Mouse (Mus musculus): ENCODE results near the gene Fkbp1a.
A peak's percentile ranks its signal among the peaks of the same experiment; 100 is the strongest.

Fkbp1a gene

GRCm38 (mm10) chr2:151542323-151543062 lies at the start of gene Fkbp1a:
TSS of gene Fkbp1a (plus strand) at chr2:151542483.
- DNase-seq (ENCODE audit: low spot score): peak; percentile 80

DNA sequence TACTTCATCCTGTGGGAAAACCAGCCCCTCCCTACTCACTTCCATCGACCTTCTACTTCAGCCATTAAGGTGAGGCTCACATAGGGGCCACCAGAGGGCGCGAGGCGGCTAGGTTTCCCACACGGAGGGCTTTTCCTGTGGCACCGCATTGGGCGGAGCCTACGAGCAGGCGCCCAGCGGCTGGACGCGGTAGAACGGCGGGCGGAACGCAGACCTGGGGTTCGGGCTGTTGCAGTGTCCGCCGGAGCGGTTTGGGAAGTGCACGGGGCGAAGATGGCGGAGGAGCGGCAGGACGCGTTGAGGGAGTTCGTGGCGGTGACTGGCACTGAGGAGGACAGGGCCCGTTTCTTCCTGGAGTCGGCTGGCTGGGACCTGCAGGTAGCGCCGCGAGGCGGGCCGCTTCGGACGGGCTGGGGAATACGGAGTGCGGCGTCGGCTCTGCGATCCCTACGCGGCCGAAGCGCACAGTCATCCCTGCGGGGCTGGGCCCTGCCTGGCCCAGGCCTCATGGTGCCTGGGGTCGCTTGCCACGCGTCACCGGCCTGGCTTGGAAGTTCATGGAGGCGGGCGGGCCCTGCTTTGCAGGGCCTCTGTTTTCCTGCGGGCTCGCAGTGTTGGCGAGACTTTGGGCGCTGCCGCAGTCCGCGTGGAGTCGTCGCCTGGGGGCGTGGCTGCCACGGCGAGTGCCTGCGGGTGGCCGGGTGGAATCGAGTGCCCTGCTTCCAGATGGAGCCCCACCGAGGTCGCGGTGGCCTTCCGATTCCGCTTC lies 48.1 kb upstream of the Fkbp1a start, which contains the start of gene Nsfl1c:
TSS of gene Nsfl1c (plus strand) at position 148 of the 769 bp plus-strand sequence.
- DNase-seq (ENCODE audit: low spot score): peak; percentile 89

DNA sequence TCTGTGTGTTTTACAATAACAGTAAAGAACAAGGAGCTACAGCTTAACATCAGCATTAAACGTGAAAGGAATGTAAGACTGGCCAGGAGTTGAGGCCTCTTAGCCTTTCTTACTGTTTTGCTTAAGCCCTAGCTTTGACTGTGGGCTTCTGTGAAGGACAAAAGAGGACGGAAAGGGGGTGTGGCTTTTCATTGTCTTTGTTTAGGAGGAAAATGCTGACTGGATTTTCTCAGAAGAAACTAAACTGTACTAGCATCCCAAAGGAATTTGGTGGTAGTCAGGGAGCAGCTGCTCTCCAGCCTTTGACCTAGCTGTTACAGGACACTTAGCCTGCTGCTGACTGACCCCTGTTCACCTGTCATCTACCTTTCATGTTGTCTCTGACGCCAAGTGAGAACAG lies 43.9 kb upstream of the Fkbp1a start:
- no peak for DNase-seq (ENCODE audit: low spot score)

GRCm38 (mm10) chr2:151500442-151501007 lies 41.8 kb upstream of the Fkbp1a start:
- DNase-seq (ENCODE audit: low spot score): no peak

- DNase-seq (ENCODE audit: low spot score): no peak
Observed at GRCm38 (mm10) chr2:151504226-151504625, 38.1 kb upstream of the Fkbp1a start.

GRCm38 (mm10) chr2:151512199-151512598 lies 30.1 kb upstream of the Fkbp1a start:
- DNase-seq (ENCODE audit: low spot score): no peak

DNA sequence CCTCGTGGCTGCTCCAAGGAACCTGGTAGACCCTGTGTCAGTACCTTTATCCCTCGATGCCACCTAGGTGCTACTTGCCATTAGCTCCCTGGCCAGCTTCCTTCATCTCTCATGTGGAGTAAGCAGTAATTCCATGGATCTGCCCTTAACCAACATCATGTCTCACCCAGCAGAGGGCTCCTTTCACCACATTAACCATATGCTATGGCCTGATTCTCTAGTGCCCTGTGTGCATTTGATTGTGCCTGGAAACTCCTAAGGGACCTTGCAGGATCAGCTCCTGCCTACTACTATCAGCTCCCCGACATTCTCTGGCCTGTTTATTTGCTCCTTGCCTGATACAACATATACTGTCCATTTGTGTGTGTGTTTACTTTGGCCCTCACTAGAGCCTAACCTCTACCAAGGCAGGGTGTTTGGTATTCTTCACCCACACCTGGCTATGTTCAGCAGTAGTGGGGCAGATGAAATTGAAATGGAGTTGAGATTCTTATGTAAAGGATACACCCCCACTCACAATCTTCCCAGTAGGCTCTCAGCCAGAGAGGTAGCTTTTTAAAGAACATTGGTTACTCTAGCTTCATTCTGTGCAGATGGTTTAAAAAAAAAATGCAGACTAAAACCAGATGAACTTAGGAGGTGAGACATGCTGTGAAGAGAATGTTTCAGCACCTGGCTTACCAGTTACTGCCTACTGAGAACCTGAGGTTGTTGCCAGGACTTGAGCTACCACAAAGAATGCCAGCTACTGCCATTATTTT lies 28.6 kb upstream of the Fkbp1a start:
- DNase-seq (ENCODE audit: low spot score): no peak

DNA sequence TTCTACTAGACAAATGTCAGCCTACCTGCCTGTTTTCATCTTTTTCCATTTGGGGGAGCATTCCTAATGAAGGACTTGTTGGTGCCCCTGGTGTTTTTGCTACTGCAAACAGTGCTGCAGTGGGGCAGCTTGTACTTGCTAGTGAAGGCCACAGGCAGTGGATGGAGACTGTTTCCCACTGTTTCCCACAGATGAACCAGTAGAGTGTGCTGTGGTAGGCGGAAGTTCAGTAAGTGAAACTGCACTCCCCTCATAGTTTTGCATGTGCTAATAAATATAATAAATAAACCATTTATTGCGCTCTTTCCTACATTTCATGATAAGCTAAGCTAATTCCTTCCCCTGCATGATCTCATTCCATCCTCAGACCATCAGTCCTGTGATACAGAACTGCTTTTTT lies 23.3 kb upstream of the Fkbp1a start:
- DNase-seq (ENCODE audit: low spot score): no peak

- DNase-seq (ENCODE audit: low spot score): no peak
Observed at GRCm38 (mm10) chr2:151524324-151525041, 17.8 kb upstream of the Fkbp1a start.

GRCm38 (mm10) chr2:151525520-151525919 lies 16.8 kb upstream of the Fkbp1a start:
- DNase-seq (ENCODE audit: low spot score): no peak

DNA sequence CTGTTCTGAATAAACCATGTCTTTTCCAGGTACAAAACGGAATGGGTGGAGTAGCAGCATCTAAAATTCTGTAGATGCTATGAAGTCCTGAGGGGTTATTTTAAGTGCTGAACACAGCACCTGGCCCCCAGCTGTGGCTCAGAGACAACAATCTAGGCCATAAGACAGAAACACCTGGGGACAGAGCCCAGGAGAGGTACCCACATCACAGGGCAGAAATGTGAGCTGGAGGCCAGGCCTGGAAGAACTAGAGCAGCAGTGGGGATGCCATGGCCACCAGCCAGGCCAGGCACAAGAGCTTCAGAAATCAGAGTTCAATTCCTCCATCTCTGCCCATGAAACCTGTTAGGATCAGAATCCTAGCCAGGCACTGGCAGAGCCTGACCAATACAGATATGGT lies 14.2 kb upstream of the Fkbp1a start:
- DNase-seq (ENCODE audit: low spot score): no peak

DNA sequence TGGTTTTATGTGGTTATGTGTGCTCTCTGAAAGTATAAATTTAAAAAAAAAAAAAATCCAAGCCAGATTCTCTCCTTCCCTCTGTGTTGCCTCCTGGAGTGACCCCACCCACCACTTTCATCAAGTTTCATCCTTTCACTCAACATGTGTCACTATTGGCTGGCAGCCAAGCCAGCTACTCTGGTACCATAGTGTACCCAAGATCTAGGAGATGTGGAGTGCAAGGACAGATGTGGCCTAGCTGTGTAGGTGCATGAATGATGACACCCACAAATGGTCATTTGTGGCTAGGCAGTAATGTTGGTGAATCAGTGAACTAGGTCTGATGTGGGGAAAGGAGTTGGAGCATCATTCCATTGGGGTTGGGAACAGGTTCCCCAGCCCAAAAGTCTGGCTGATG lies 13.1 kb upstream of the Fkbp1a start:
- DNase-seq (ENCODE audit: low spot score): no peak

DNA sequence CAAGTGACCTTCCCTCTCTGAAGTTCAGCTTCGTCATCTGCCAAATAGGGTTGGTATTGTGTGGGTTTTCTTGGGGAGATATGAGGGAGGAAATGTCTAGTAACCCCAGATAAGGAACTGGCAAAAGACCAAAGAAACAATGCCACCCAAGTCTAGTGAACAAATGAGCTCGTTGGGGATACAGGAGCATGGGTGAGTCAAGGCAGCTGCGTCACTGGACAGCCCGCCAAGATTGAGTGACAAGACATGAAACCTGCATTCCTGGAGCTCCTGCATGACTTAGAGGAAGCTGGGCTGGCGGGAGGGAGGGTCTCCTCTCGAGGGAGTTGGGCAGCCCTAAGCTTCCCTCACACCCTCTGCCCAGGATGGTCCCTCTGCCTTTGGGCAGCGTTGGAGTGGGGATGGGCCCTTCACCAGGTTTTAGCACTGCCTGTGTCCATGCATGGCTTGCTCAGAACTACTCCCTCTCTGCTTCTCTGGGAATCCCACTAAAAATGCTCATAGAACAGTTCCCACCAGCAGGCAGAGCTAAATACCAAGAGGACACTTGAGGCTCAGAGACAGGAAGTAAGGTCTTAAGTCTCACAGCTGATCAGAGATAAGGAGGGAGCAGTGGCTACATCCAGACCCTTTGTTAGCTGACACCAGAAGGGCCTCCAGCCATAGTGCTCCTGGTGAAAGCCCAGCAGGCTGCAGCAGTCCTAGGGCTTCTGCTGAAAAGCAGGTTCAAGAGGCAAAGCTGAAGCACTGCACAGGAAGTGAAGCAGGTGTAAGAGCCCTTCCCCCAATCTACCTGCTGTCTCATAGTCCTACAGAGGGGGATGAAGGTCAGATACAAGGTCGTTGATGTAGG lies 11.7 kb upstream of the Fkbp1a start:
- DNase-seq (ENCODE audit: low spot score): no peak

DNA sequence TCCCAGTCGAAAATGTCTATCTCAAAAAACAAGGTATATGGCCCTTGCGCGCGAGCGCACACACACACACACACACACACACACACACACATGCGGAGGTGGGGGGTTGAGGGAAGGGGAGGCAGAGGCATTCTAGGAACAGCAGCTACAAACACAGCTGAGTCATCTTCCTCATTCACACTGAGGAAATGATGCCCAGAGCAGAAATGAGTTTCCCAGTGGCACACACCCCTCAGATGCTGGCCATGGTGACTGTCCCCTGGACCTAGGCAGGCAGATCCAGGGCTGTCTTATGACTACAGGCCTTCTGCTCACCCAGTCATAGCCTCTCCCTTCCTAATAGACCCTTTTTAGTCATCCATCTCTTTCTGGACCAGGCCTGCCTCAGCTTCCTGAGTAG lies 8.7 kb upstream of the Fkbp1a start:
- no peak for DNase-seq (ENCODE audit: low spot score)

GRCm38 (mm10) chr2:151535961-151536617 lies 6.2 kb upstream of the Fkbp1a start:
- no peak for DNase-seq (ENCODE audit: low spot score)

DNA sequence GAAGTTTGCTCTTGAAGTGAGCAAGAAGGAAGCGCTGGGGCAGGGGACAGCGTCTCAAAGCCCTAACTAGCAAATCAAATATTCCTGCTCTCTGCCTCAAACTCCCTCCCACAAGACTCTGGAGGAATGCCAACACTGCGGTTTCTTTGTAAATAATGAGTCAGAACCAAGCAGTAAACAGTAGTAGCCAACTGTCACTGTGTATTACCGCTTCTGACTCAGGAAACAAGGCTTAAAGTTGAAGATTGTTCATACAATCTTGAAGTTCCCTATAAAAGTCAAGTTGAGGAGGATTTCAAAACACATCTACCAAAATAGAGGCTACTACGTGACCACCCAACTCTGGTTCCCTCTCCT lies 5.7 kb upstream of the Fkbp1a start:
- no peak for DNase-seq (ENCODE audit: low spot score)

DNA sequence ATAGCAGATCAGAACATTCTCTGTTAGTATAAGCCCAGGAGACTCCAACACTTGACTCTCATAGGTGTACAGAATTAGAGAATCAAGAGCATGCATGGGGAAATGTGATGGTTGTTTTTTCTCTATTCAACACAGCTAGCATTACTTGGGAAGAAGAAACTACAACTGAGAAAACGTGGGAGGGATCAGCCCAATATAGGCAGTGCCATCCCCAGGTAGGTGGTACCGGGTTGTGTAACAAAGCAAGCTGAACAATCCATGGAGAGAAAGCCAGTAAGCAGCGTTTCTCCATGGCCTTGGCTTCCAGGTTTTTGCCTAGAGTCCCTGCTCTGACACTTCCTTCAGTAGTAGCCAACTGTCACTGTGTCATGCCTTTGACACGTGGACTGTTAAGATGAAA lies 3.6 kb upstream of the Fkbp1a start:
- DNase-seq (ENCODE audit: low spot score): no peak

GRCm38 (mm10) chr2:151543063-151543895 lies 996 bp downstream of the Fkbp1a start:
- no peak for DNase-seq (ENCODE audit: low spot score)

GRCm38 (mm10) chr2:151544673-151545072 lies 2.4 kb downstream of the Fkbp1a start:
- no peak for DNase-seq (ENCODE audit: low spot score)
